Mouse (Mus musculus) heart, postnatal 0 days (tissue): Measurements from ENCODE around the gene Nelfa.

ENCODE experiments used
- CTCF ChIP-seq: IDR thresholded peaks from 2 replicates; pipeline ENCODE4 v1.5.1; 2016; ENCODE audit warnings: antibody characterized with exemption, control low read depth, low read depth
- EP300 ChIP-seq: IDR thresholded peaks from 2 replicates; pipeline ENCODE4 v1.6.1; 2016; ENCODE audit warnings: antibody characterized with exemption, low read depth

GRCm38 (mm10) chr5:33937230-33937629 is 1.0 kb upstream of the Nelfa start:
- TF ChIP-seq CTCF, result no peak
- no peak for TF ChIP-seq EP300
